Mouse (Mus musculus): Measurements from ENCODE around the gene Klf7. TPM values are rescaled to one million over a fixed set of nuclear protein-coding genes. Genes with fewer than 3 reads are reported as not detected.

The Klf7 gene
- polyA plus RNA-seq, 1 experiment from 2014 or later = 23.5 TPM

DNA sequence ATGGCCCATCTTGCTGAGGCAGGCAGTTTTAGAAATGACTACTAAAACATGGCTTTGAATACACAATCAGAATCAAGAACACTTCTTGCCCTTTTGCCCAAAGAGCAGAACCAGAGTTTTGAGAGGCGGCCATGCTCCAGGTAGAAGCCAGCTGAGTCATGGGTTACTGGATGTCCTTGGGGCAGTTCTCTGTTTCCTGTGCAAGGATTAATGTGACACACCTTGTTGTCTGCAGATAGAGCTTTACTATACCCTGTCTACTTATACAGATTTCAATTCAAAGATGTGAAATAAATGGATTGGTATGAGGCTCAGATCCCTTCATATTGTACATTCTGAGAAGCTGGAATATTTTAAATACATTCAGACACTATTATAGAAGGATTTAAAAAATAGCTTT lies 40.3 kb downstream of the Klf7 start:
- no peak for ATAC-seq (ENCODE audit: insufficient number of reproducible peaks, insufficient read depth, low FRiP score, low TSS enrichment, low read depth)
- H3K4me3 ChIP-seq = no peak overlapping the region
- no peak overlapping the region for H3K4me2 ChIP-seq
- no peaks in the 10 kb centered on the region for H3K4me1 ChIP-seq
- WGBS = 76% methylated on average over 1 of the region's 1 CpGs
- H3K36me3 ChIP-seq = peaks cover 21% of the 10 kb centered on the region
- H3K9me3 ChIP-seq = no peaks in the 10 kb centered on the region
- no peak overlapping the region for H3K9ac ChIP-seq
- no peaks in the 10 kb centered on the region for H3K27me3 ChIP-seq
- no peak overlapping the region for H3K27ac ChIP-seq

- Histone ChIP-seq H3K4me2 (no peak overlapping the region), H3K9me3 (no peaks in the 10 kb centered on the region), H3K4me1 (no peaks in the 10 kb centered on the region), H3K27ac (no peak overlapping the region), H3K9ac (no peak overlapping the region), H3K36me3 (peaks cover 21% of the 10 kb centered on the region), H3K4me3 (no peak overlapping the region), H3K27me3 (no peaks in the 10 kb centered on the region)
- ATAC-seq (ENCODE audit: insufficient number of reproducible peaks, insufficient read depth, low FRiP score, low TSS enrichment, low read depth) = no peak
- 88% methylated on average over 2 of the region's 2 CpGs for WGBS
These were observed 40.9 kb downstream of the Klf7 start for GRCm38 (mm10) chr1:64081217-64081616.

GRCm38 (mm10) chr1:64080263-64080662 lies 41.8 kb downstream of the Klf7 start:
- no peak overlapping the region for H3K27ac ChIP-seq
- H3K27me3 ChIP-seq = no peaks in the 10 kb centered on the region
- no peak overlapping the region for H3K4me3 ChIP-seq
- no peak overlapping the region for H3K9ac ChIP-seq
- WGBS = 83% methylated on average over 2 of the region's 2 CpGs
- ATAC-seq (ENCODE audit: insufficient number of reproducible peaks, insufficient read depth, low FRiP score, low TSS enrichment, low read depth) = no peak
- H3K36me3 ChIP-seq = peaks cover 21% of the 10 kb centered on the region
- H3K9me3 ChIP-seq = no peaks in the 10 kb centered on the region
- no peak overlapping the region for H3K4me2 ChIP-seq
- H3K4me1 ChIP-seq = no peaks in the 10 kb centered on the region

GRCm38 (mm10) chr1:64078747-64079211 lies 43.3 kb downstream of the Klf7 start:
- 86% methylated on average over 20 of the region's 20 CpGs for WGBS

DNA sequence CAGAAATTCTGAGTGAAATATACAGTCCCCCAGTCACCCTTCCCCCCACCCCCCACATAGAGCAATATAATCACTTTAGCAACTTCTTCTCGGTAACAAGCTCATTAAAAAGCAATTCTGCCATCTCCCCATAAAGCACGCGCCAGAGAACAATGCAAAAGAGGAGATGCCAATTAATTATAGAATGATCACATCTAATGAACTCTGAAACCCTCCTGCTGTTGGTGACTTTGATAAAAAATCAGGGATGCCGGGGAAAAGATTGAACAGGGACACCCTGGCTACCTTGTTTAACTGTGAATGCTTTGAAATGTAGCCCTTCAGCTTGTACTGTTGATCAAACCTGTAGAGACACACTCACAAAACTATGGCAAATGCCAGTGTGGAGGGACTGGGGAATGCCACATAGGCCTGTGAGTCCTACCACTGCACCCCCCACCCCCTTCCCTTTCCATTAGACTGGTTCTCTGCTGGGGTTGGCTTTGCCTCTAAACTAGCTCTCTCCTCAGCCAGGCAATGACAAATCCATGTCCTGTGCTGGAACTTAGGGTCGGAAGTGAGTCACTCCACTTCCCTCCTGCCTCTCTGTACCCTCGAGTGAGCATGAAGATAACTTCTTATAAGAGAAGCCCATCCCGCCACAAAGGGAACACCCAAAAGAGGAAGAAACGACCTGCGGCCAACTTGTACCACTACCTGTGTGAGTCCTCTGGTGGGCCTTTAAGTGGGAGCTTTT lies 43.9 kb downstream of the Klf7 start:
- Histone ChIP-seq H3K27ac (no peak overlapping the region), H3K9me3 (no peaks in the 10 kb centered on the region), H3K4me3 (no peak overlapping the region), H3K4me2 (no peak overlapping the region), H3K4me1 (no peaks in the 10 kb centered on the region), H3K9ac (no peak overlapping the region), H3K36me3 (peaks cover 25% of the 10 kb centered on the region), H3K27me3 (no peaks in the 10 kb centered on the region)
- no peak for ATAC-seq (ENCODE audit: insufficient number of reproducible peaks, insufficient read depth, low FRiP score, low TSS enrichment, low read depth)
- 93% methylated on average over 9 of the region's 9 CpGs for WGBS

More at GRCm38 (mm10) chr1:64078747-64079211, 43.3 kb downstream of the Klf7 start:
- Histone ChIP-seq H3K4me3 (no peak overlapping the region), H3K9ac (no peak overlapping the region), H3K36me3 (peaks cover 25% of the 10 kb centered on the region), H3K4me2 (no peak overlapping the region), H3K27me3 (no peaks in the 10 kb centered on the region), H3K9me3 (no peaks in the 10 kb centered on the region), H3K27ac (no peak overlapping the region), H3K4me1 (no peaks in the 10 kb centered on the region)
- ATAC-seq (ENCODE audit: insufficient number of reproducible peaks, insufficient read depth, low FRiP score, low TSS enrichment, low read depth) = 0 out of 2 replicates have a peak, but pooled peaks have one; percentile 26

DNA sequence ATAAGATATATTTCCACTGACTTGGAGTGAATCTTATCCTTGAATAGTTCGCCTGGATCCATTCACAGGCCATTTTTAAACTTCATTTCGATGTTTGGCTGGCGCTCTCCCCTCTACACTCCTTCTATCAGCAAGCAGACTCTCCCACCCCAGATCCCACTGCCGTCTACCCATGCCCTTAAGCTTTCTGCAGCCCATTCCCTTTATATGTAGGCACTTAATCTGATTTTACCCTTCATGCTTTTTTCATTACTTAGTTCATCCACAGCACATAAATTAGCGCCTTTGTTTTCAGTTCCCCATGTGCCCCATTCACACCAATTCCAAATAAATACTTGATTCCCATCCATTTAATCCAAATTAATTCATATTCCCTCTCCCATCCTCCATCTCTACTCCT lies 48.0 kb downstream of the Klf7 start:
- ATAC-seq (ENCODE audit: insufficient number of reproducible peaks, insufficient read depth, low FRiP score, low TSS enrichment, low read depth) = no peak

GRCm38 (mm10) chr1:64070947-64071346 lies 51.1 kb downstream of the Klf7 start:
- H3K9me3 ChIP-seq = no peaks in the 10 kb centered on the region
- H3K4me2 ChIP-seq = no peak overlapping the region
- no peak overlapping the region for H3K27ac ChIP-seq
- H3K9ac ChIP-seq = no peak overlapping the region
- peaks cover 4% of the 10 kb centered on the region for H3K36me3 ChIP-seq
- no peak for ATAC-seq (ENCODE audit: insufficient number of reproducible peaks, insufficient read depth, low FRiP score, low TSS enrichment, low read depth)
- H3K4me3 ChIP-seq = no peak overlapping the region
- 92% methylated on average over 2 of the region's 2 CpGs for WGBS
- no peaks in the 10 kb centered on the region for H3K27me3 ChIP-seq
- H3K4me1 ChIP-seq = peaks cover 4% of the 10 kb centered on the region; the same call in 1 of the 2 replicates

More for the DNA sequence above, 48.0 kb downstream of the Klf7 start:
- Histone ChIP-seq H3K27ac (no peak overlapping the region), H3K9me3 (no peaks in the 10 kb centered on the region), H3K36me3 (peaks cover 24% of the 10 kb centered on the region), H3K4me2 (no peak overlapping the region), H3K27me3 (no peaks in the 10 kb centered on the region), H3K4me3 (no peak overlapping the region), H3K4me1 (no peaks in the 10 kb centered on the region), H3K9ac (no peak overlapping the region)
- WGBS = 85% methylated on average over 5 of the region's 5 CpGs

DNA sequence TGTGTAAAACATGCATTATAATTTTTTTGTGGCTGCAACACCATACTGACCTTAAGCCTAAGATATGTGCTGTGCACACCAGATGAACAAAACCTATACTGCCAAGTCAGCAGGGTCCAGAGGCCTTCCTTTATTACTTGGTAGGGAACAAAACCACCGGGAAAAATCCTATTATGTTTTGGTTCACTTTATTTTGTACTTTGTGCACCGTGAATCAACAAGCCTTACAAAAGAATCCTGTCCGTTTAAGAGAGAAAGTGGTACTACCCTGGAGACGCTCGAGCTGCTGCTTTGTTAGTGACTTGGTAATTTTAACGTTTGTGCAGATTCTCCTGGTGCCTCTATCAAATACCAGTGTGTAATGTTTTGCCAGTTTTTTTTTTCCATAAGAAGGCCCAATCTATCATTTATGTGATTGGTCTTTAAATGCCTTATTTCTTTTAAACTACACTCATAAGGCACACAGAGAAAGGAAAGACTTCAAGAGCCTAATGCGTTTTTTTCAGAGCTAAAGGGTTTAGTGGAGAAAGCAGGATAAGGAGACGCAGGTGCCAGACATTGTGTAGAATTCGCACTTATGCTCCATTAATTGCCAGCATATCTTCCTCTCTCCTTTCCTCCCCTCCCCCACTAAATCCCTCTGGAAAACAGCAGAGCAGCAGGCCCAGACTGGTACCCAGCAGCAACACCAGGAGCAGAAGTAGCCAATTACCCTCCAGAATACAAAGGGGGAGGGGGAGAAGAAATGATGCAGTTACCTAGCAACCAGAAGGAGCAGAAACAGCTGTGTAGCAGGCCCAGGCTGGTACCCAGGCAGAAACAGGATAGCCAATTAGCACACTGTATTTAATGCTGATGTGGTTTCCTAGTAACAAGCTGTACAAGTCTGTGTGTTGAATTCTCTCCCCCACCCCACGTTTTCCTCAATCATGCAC lies 55.5 kb downstream of the Klf7 start:
- ATAC-seq (ENCODE audit: insufficient number of reproducible peaks, insufficient read depth, low FRiP score, low TSS enrichment, low read depth) = peak; percentile 81
- Histone ChIP-seq H3K4me1 (peaks cover 5% of the 10 kb centered on the region; the same call in 1 of the 2 replicates), H3K27me3 (no peaks in the 10 kb centered on the region), H3K36me3 (no peaks in the 10 kb centered on the region), H3K27ac (no peak overlapping the region), H3K4me2 (no peak overlapping the region), H3K4me3 (no peak overlapping the region), H3K9me3 (no peaks in the 10 kb centered on the region), H3K9ac (no peak overlapping the region)
- 47% methylated on average over 10 of the region's 10 CpGs for WGBS

GRCm38 (mm10) chr1:64061488-64061887 lies 60.6 kb downstream of the Klf7 start:
- 55% methylated on average over 10 of the region's 10 CpGs for WGBS
- no peak overlapping the region for H3K27ac ChIP-seq

GRCm38 (mm10) chr1:64060699-64061454 lies 61.2 kb downstream of the Klf7 start:
- Histone ChIP-seq H3K9me3 (no peaks in the 10 kb centered on the region), H3K9ac (no peak overlapping the region), H3K4me3 (no peak overlapping the region), H3K4me1 (peaks cover 18% of the 10 kb centered on the region), H3K4me2 (peak overlapping the region; percentile 3; the same call in 1 of the 2 replicates), H3K27ac (no peak overlapping the region), H3K36me3 (no peaks in the 10 kb centered on the region), H3K27me3 (no peaks in the 10 kb centered on the region)
- WGBS = 39% methylated on average over 9 of the region's 9 CpGs
- no peak for ATAC-seq (ENCODE audit: insufficient number of reproducible peaks, insufficient read depth, low FRiP score, low TSS enrichment, low read depth)

More at GRCm38 (mm10) chr1:64061488-64061887, 60.6 kb downstream of the Klf7 start:
- H3K9me3 ChIP-seq = no peaks in the 10 kb centered on the region
- no peaks in the 10 kb centered on the region for H3K36me3 ChIP-seq
- no peak for ATAC-seq (ENCODE audit: insufficient number of reproducible peaks, insufficient read depth, low FRiP score, low TSS enrichment, low read depth)
- H3K4me3 ChIP-seq = no peak overlapping the region
- H3K9ac ChIP-seq = no peak overlapping the region
- peaks cover 18% of the 10 kb centered on the region for H3K4me1 ChIP-seq
- H3K27me3 ChIP-seq = no peaks in the 10 kb centered on the region
- no peak overlapping the region for H3K4me2 ChIP-seq

GRCm38 (mm10) chr1:64060116-64060515 lies 62.0 kb downstream of the Klf7 start:
- H3K9ac ChIP-seq = no peak overlapping the region
- H3K36me3 ChIP-seq = no peaks in the 10 kb centered on the region
- peaks cover 18% of the 10 kb centered on the region for H3K4me1 ChIP-seq
- 0 out of 2 replicates have a peak overlapping the region, but pooled peaks have one; percentile 3 for H3K4me2 ChIP-seq
- ATAC-seq (ENCODE audit: insufficient number of reproducible peaks, insufficient read depth, low FRiP score, low TSS enrichment, low read depth) = no peak
- 52% methylated on average over 7 of the region's 7 CpGs for WGBS
- H3K27ac ChIP-seq = no peak overlapping the region
- H3K4me3 ChIP-seq = no peak overlapping the region
- no peaks in the 10 kb centered on the region for H3K9me3 ChIP-seq
- no peaks in the 10 kb centered on the region for H3K27me3 ChIP-seq
